Mouse (Mus musculus) hindbrain, embryonic 13.5 days (tissue): Measurements from ENCODE around the gene Slitrk5. TPM values are rescaled to one million over a fixed set of nuclear protein-coding genes. Genes with fewer than 3 reads are reported as not detected.

Experiments
- ATAC-seq: fragments of 200-750 bp; cut with Nextera tagmentation; 2 replicates; pipeline ENCODE4 v1.8.0; 2017; ENCODE audit warnings: moderate TSS enrichment; ENCODE audit not compliant: low FRiP score
- H3K27ac ChIP-seq: fragments of 300-500 bp; sonication (generic); 2 replicates; pipeline ENCODE4 v1.5.1; 2015; ENCODE audit warnings: inconsistent platforms, mild to moderate bottlenecking, moderate library complexity
- H3K27me3 ChIP-seq: fragments of 300-500 bp; sonication (generic); 2 replicates; pipeline ENCODE4 v1.6.1; 2015; ENCODE audit warnings: mild to moderate bottlenecking, inconsistent platforms
- H3K36me3 ChIP-seq: fragments of 300-500 bp; sonication (generic); 2 replicates; pipeline ENCODE4 v1.6.1; 2015; ENCODE audit warnings: mild to moderate bottlenecking, inconsistent platforms
- H3K4me1 ChIP-seq: fragments of 300-500 bp; sonication (generic); replicated peaks from 2 replicates; pipeline ENCODE4 v1.6.1; 2015; ENCODE audit warnings: inconsistent platforms
- H3K4me2 ChIP-seq: fragments of 300-500 bp; sonication (generic); 2 replicates; pipeline ENCODE4 v1.6.1; 2015; ENCODE audit warnings: inconsistent platforms, mild to moderate bottlenecking, moderate library complexity
- H3K4me3 ChIP-seq: fragments of 300-500 bp; sonication (generic); 2 replicates; pipeline ENCODE4 v1.5.1; 2015; ENCODE audit warnings: mild to moderate bottlenecking, inconsistent platforms
- H3K9ac ChIP-seq: fragments of 300-500 bp; sonication (generic); 2 replicates; pipeline ENCODE4 v1.6.1; 2015; ENCODE audit warnings: mild to moderate bottlenecking, inconsistent platforms
- H3K9me3 ChIP-seq: fragments of 300-500 bp; sonication (generic); 2 replicates; pipeline ENCODE4 v1.6.1; 2016; ENCODE audit warnings: inconsistent platforms
- WGBS: fragments of 180-500 bp; shearing (Covaris S2); methylation state at CpG from one replicate; pipeline ENCODE4 v1.1.7; 2015; 5-methylcytosine and 5-hydroxymethylcytosine counted together
- polyA plus RNA-seq: library from polyadenylated mRNA; unstranded; fragments of >200 nt; fragmentation: Nextera tagmentation; extraction: Ambion mirVana; gene quantifications from 2 replicates; pipeline ENCODE4 v1.2.1, GENCODE M21; 2015

Slitrk5 gene
- polyA plus RNA-seq, 1 experiment from 2014 or later: 30.3 TPM

- ATAC-seq: no peak
- H3K36me3 ChIP-seq: no peaks in the 10 kb centered on the region
Measured at GRCm38 (mm10) chr14:111729833-111730232, 54.9 kb downstream of the Slitrk5 start.

More at GRCm38 (mm10) chr14:111729833-111730232, 54.9 kb downstream of the Slitrk5 start:
- H3K4me2 ChIP-seq: no peak overlapping the region
- no peak overlapping the region for H3K27ac ChIP-seq
- no peaks in the 10 kb centered on the region for H3K27me3 ChIP-seq
- H3K4me1 ChIP-seq: no peaks in the 10 kb centered on the region
- H3K9ac ChIP-seq: no peak overlapping the region
- WGBS: 85% methylated on average over 2 of the region's 2 CpGs
- H3K4me3 ChIP-seq: no peak overlapping the region
- H3K9me3 ChIP-seq: no peaks in the 10 kb centered on the region
